Mouse (Mus musculus): Measurements from ENCODE around the gene Ccdc162. TPM values are rescaled to one million over a fixed set of nuclear protein-coding genes. Genes with fewer than 3 reads are reported as not detected.

Ccdc162 gene
- polyA plus RNA-seq, 1 experiment: 5.0 TPM

GRCm38 (mm10) chr10:41635276-41636033 is 81.0 kb downstream of the Ccdc162 start:
- TF ChIP-seq TCF3 (IDR thresholded peaks at IDR 0.05; ENCODE audit: insufficient read length, low read depth): no peak
- TF ChIP-seq USF1 (IDR thresholded peaks at IDR 0.05; ENCODE audit: low read depth): no peak
- no peak for TF ChIP-seq POLR2AphosphoS2 (IDR thresholded peaks at IDR 0.05; ENCODE audit: insufficient read length, low read depth)
- TF ChIP-seq MYOG (IDR thresholded peaks at IDR 0.05; ENCODE audit: control insufficient read depth in 1 of 3, insufficient read depth in 1 of 3, insufficient read length in 2 of 3, low read depth in 2 of 3): no peak
- no peak for TF ChIP-seq SRF (IDR thresholded peaks at IDR 0.05; ENCODE audit: control insufficient read depth, insufficient read length, low read depth)
- TF ChIP-seq MAX (IDR thresholded peaks at IDR 0.05; ENCODE audit: low read depth): no peak
- TF ChIP-seq REST (IDR thresholded peaks at IDR 0.05; ENCODE audit: insufficient read depth, insufficient read length): no peak
- TF ChIP-seq E2F4 (IDR thresholded peaks at IDR 0.05; ENCODE audit: insufficient read depth): no peak
- TF ChIP-seq TCF12 (IDR thresholded peaks at IDR 0.05; ENCODE audit: insufficient read depth, poor library complexity, severe bottlenecking): no peak
- TF ChIP-seq POLR2A (IDR thresholded peaks at IDR 0.05; ENCODE audit: insufficient read length, low read depth): no peak
- TF ChIP-seq MYOD1 (IDR thresholded peaks at IDR 0.05; ENCODE audit: control insufficient read depth in 1 of 3, insufficient read length in 2 of 3, low read depth in 2 of 3): no peak
- TF ChIP-seq CEBPB (IDR thresholded peaks at IDR 0.05; ENCODE audit: insufficient read depth, poor library complexity, severe bottlenecking): no peak
- Histone ChIP-seq H3K79me2 (ENCODE audit: control insufficient read depth, insufficient read depth) (no peaks in the 10 kb centered on the region), H3K4me2 (ENCODE audit: low read depth) (no peak overlapping the region), H3K36me3 (ENCODE audit: control insufficient read depth, insufficient read depth) (no peaks in the 10 kb centered on the region), H3K4me3 (no peak overlapping the region), H3ac (ENCODE audit: control insufficient read depth, insufficient read length) (no peak overlapping the region), H3K27me3 (ENCODE audit: control insufficient read depth, insufficient read depth, insufficient read length) (peaks cover 5% of the 10 kb centered on the region)

- TF ChIP-seq TCF12 (IDR thresholded peaks at IDR 0.05; ENCODE audit: insufficient read depth, poor library complexity, severe bottlenecking) (no peak), CEBPB (IDR thresholded peaks at IDR 0.05; ENCODE audit: insufficient read depth, poor library complexity, severe bottlenecking) (no peak), USF1 (IDR thresholded peaks at IDR 0.05; ENCODE audit: low read depth) (no peak), MYOD1 (IDR thresholded peaks at IDR 0.05; ENCODE audit: control insufficient read depth in 1 of 3, insufficient read length in 2 of 3, low read depth in 2 of 3) (peak in 2 of 3 experiments; percentile 70 to 73), MYOG (IDR thresholded peaks at IDR 0.05; ENCODE audit: control insufficient read depth in 1 of 3, insufficient read depth in 1 of 3, insufficient read length in 2 of 3, low read depth in 2 of 3) (peak in 2 of 3 experiments; percentile 61 to 88), MAX (IDR thresholded peaks at IDR 0.05; ENCODE audit: low read depth) (no peak), E2F4 (IDR thresholded peaks at IDR 0.05; ENCODE audit: insufficient read depth) (no peak), TCF3 (IDR thresholded peaks at IDR 0.05; ENCODE audit: insufficient read length, low read depth) (no peak), SRF (IDR thresholded peaks at IDR 0.05; ENCODE audit: control insufficient read depth, insufficient read length, low read depth) (no peak), REST (IDR thresholded peaks at IDR 0.05; ENCODE audit: insufficient read depth, insufficient read length) (no peak), POLR2AphosphoS2 (IDR thresholded peaks at IDR 0.05; ENCODE audit: insufficient read length, low read depth) (no peak), POLR2A (IDR thresholded peaks at IDR 0.05; ENCODE audit: insufficient read length, low read depth) (no peak)
- no peaks in the 10 kb centered on the region for H3K36me3 ChIP-seq (ENCODE audit: control insufficient read depth, insufficient read depth)
- no peak overlapping the region for H3K4me3 ChIP-seq
- no peak overlapping the region for H3ac ChIP-seq (ENCODE audit: control insufficient read depth, insufficient read length)
- peak overlapping the region; percentile 31 for H3K4me2 ChIP-seq (ENCODE audit: low read depth)
- peaks cover 5% of the 10 kb centered on the region for H3K27me3 ChIP-seq (ENCODE audit: control insufficient read depth, insufficient read depth, insufficient read length)
- no peaks in the 10 kb centered on the region for H3K79me2 ChIP-seq (ENCODE audit: control insufficient read depth, insufficient read depth)
These were observed 82.6 kb downstream of the Ccdc162 start for GRCm38 (mm10) chr10:41633801-41634200.

- Histone ChIP-seq H3K79me2 (ENCODE audit: control insufficient read depth, insufficient read depth) (no peaks in the 10 kb centered on the region), H3K4me3 (no peak overlapping the region), H3K36me3 (ENCODE audit: control insufficient read depth, insufficient read depth) (no peaks in the 10 kb centered on the region), H3K27me3 (ENCODE audit: control insufficient read depth, insufficient read depth, insufficient read length) (peaks cover 3% of the 10 kb centered on the region), H3ac (ENCODE audit: control insufficient read depth, insufficient read length) (no peak overlapping the region), H3K4me2 (ENCODE audit: low read depth) (no peak overlapping the region)
- TF ChIP-seq E2F4 (IDR thresholded peaks at IDR 0.05; ENCODE audit: insufficient read depth) (no peak), POLR2A (IDR thresholded peaks at IDR 0.05; ENCODE audit: insufficient read length, low read depth) (no peak), POLR2AphosphoS2 (IDR thresholded peaks at IDR 0.05; ENCODE audit: insufficient read length, low read depth) (no peak), TCF3 (IDR thresholded peaks at IDR 0.05; ENCODE audit: insufficient read length, low read depth) (no peak), MYOD1 (IDR thresholded peaks at IDR 0.05; ENCODE audit: control insufficient read depth in 1 of 3, insufficient read length in 2 of 3, low read depth in 2 of 3) (no peak), MYOG (IDR thresholded peaks at IDR 0.05; ENCODE audit: control insufficient read depth in 1 of 3, insufficient read depth in 1 of 3, insufficient read length in 2 of 3, low read depth in 2 of 3) (no peak), USF1 (IDR thresholded peaks at IDR 0.05; ENCODE audit: low read depth) (no peak), TCF12 (IDR thresholded peaks at IDR 0.05; ENCODE audit: insufficient read depth, poor library complexity, severe bottlenecking) (no peak), MAX (IDR thresholded peaks at IDR 0.05; ENCODE audit: low read depth) (no peak), SRF (IDR thresholded peaks at IDR 0.05; ENCODE audit: control insufficient read depth, insufficient read length, low read depth) (no peak), CEBPB (IDR thresholded peaks at IDR 0.05; ENCODE audit: insufficient read depth, poor library complexity, severe bottlenecking) (no peak), REST (IDR thresholded peaks at IDR 0.05; ENCODE audit: insufficient read depth, insufficient read length) (no peak)
These were observed 84.4 kb downstream of the Ccdc162 start for GRCm38 (mm10) chr10:41632062-41632461.

GRCm38 (mm10) chr10:41626996-41627395 is 89.4 kb downstream of the Ccdc162 start:
- no peaks in the 10 kb centered on the region for H3K36me3 ChIP-seq (ENCODE audit: control insufficient read depth, insufficient read depth)
- no peaks in the 10 kb centered on the region for H3K27me3 ChIP-seq (ENCODE audit: control insufficient read depth, insufficient read depth, insufficient read length)
- no peak for TF ChIP-seq MYOG (IDR thresholded peaks at IDR 0.05; ENCODE audit: control insufficient read depth in 1 of 3, insufficient read depth in 1 of 3, insufficient read length in 2 of 3, low read depth in 2 of 3)
- no peak overlapping the region for H3ac ChIP-seq (ENCODE audit: control insufficient read depth, insufficient read length)
- H3K4me2 ChIP-seq (ENCODE audit: low read depth): no peak overlapping the region
- no peak overlapping the region for H3K4me3 ChIP-seq
- H3K79me2 ChIP-seq (ENCODE audit: control insufficient read depth, insufficient read depth): no peaks in the 10 kb centered on the region
